Mouse (Mus musculus): Measurements from ENCODE around the gene Ap1m2. TPM values are rescaled to one million over a fixed set of nuclear protein-coding genes. Genes with fewer than 3 reads are reported as not detected.
"Not testable (repeated sequence)": the region's sequence is repeated elsewhere in the genome, so short reads cannot be mapped to it uniquely, and the experiment has no call there.

The Ap1m2 gene
- polyA plus RNA-seq, 1 experiment from 2014 or later, result 0.62 TPM

- Histone ChIP-seq H3K9me3 (no peaks in the 10 kb centered on the region), H3K4me1 (replicated peaks) (peaks cover 25% of the 10 kb centered on the region), H3K4me2 (peak overlapping the region; percentile 90), H3K4me3 (peak overlapping the region; percentile 82), H3K36me3 (peaks cover 38% of the 10 kb centered on the region), H3K9ac (peak overlapping the region; percentile 90), H3K27me3 (no peaks in the 10 kb centered on the region), H3K27ac (peak overlapping the region; percentile 79; the same call in 1 of the 2 replicates)
- peak; percentile 40; the same call in 1 of the 2 replicates for ATAC-seq (ENCODE audit: low FRiP score)
- WGBS, result 6% methylated on average over 11 of the region's 11 CpGs
These were observed 46.5 kb downstream of the Ap1m2 start for GRCm38 (mm10) chr9:21265611-21266010.

GRCm38 (mm10) chr9:21265000-21265561 is 47.1 kb downstream of the Ap1m2 start, which contains the start of gene Atg4d:
Atg4d (plus strand) TSS chr9:21265293.
- peaks cover 32% of the 10 kb centered on the region for H3K36me3 ChIP-seq
- H3K9ac ChIP-seq, result peak within 1 kb of the TSS; percentile 90
- H3K27me3 ChIP-seq, result peaks cover 3% of the 10 kb centered on the region; the same call in 1 of the 2 replicates
- peak within 1 kb of the TSS; percentile 90 for H3K4me2 ChIP-seq
- peak; percentile 98 for ATAC-seq (ENCODE audit: low FRiP score)
- H3K4me3 ChIP-seq, result peak within 1 kb of the TSS; percentile 82
- WGBS, result under 1% methylated on average over 49 of the region's 49 CpGs
- H3K9me3 ChIP-seq, result no peaks in the 10 kb centered on the region
- peak within 1 kb of the TSS; percentile 85 for H3K27ac ChIP-seq
- peaks cover 25% of the 10 kb centered on the region for H3K4me1 ChIP-seq (replicated peaks)

GRCm38 (mm10) chr9:21264272-21264999 is 47.7 kb downstream of the Ap1m2 start:
- ATAC-seq (ENCODE audit: low FRiP score), result peak; percentile 67
- peak overlapping the region; percentile 65 for H3K9ac ChIP-seq
- 19% methylated on average over 17 of the region's 17 CpGs for WGBS

GRCm38 (mm10) chr9:21261831-21262230 is 50.3 kb downstream of the Ap1m2 start:
- 67% methylated on average over 2 of the region's 2 CpGs for WGBS
- no peaks in the 10 kb centered on the region for H3K9me3 ChIP-seq
- no peak for ATAC-seq (ENCODE audit: low FRiP score)
- peaks cover 19% of the 10 kb centered on the region for H3K4me1 ChIP-seq (replicated peaks)
- no peak overlapping the region for H3K4me2 ChIP-seq
- no peak overlapping the region for H3K9ac ChIP-seq
- H3K27ac ChIP-seq, result no peak overlapping the region
- H3K36me3 ChIP-seq, result peaks cover 4% of the 10 kb centered on the region; the same call in 1 of the 2 replicates
- H3K4me3 ChIP-seq, result no peak overlapping the region
- H3K27me3 ChIP-seq, result peaks cover 9% of the 10 kb centered on the region

More at GRCm38 (mm10) chr9:21264272-21264999, 47.7 kb downstream of the Ap1m2 start:
- peaks cover 6% of the 10 kb centered on the region for H3K27me3 ChIP-seq
- peaks cover 25% of the 10 kb centered on the region for H3K4me1 ChIP-seq (replicated peaks)
- peak overlapping the region; percentile 85 for H3K27ac ChIP-seq
- H3K4me3 ChIP-seq, result peak overlapping the region; percentile 82
- peak overlapping the region; percentile 90 for H3K4me2 ChIP-seq
- no peaks in the 10 kb centered on the region for H3K9me3 ChIP-seq
- H3K36me3 ChIP-seq, result peaks cover 27% of the 10 kb centered on the region

- 87% methylated on average over 6 of the region's 6 CpGs for WGBS
- no peaks in the 10 kb centered on the region for H3K9me3 ChIP-seq
- peaks cover 6% of the 10 kb centered on the region for H3K4me1 ChIP-seq (replicated peaks)
- no peaks in the 10 kb centered on the region for H3K36me3 ChIP-seq
- H3K27ac ChIP-seq, result no peak overlapping the region
- no peak overlapping the region for H3K4me2 ChIP-seq
- H3K4me3 ChIP-seq, result no peak overlapping the region
- peaks cover 13% of the 10 kb centered on the region for H3K27me3 ChIP-seq
- ATAC-seq (ENCODE audit: low FRiP score), result no peak
- no peak overlapping the region; the same call in 1 of the 2 replicates for H3K9ac ChIP-seq
These were observed 51.6 kb downstream of the Ap1m2 start for GRCm38 (mm10) chr9:21260491-21261040.

GRCm38 (mm10) chr9:21256349-21256748 is 55.8 kb downstream of the Ap1m2 start:
- ATAC-seq (ENCODE audit: low FRiP score); H3K4me1 ChIP-seq (replicated peaks); H3K27ac ChIP-seq; H3K36me3 ChIP-seq; H3K9me3 ChIP-seq; H3K4me3 ChIP-seq; H3K9ac ChIP-seq; H3K4me2 ChIP-seq: not testable (repeated sequence)
- peaks cover 34% of the 10 kb centered on the region for H3K27me3 ChIP-seq
- 85% methylated on average over 4 of the region's 4 CpGs for WGBS

GRCm38 (mm10) chr9:21254690-21255089 is 57.4 kb downstream of the Ap1m2 start:
- no peak overlapping the region for H3K4me3 ChIP-seq
- H3K27me3 ChIP-seq, result peaks cover 46% of the 10 kb centered on the region
- no peak for ATAC-seq (ENCODE audit: low FRiP score)
- H3K9ac ChIP-seq, result no peak overlapping the region
- H3K36me3 ChIP-seq, result no peaks in the 10 kb centered on the region
- H3K9me3 ChIP-seq, result no peaks in the 10 kb centered on the region
- no peak overlapping the region for H3K4me2 ChIP-seq
- 0 out of 2 replicates have a peak, but pooled peaks cover 4% of the 10 kb centered on the region for H3K4me1 ChIP-seq (replicated peaks)
- no peak overlapping the region for H3K27ac ChIP-seq

- Histone ChIP-seq H3K9ac (no peak overlapping the region), H3K36me3 (no peaks in the 10 kb centered on the region), H3K9me3 (no peaks in the 10 kb centered on the region), H3K27ac (no peak overlapping the region), H3K4me1 (replicated peaks) (peaks cover 13% of the 10 kb centered on the region), H3K27me3 (peaks cover 75% of the 10 kb centered on the region), H3K4me2 (no peak overlapping the region), H3K4me3 (no peak overlapping the region)
- no peak for ATAC-seq (ENCODE audit: low FRiP score)
- WGBS, result 72% methylated on average over 13 of the region's 13 CpGs
These were observed 60.9 kb downstream of the Ap1m2 start for GRCm38 (mm10) chr9:21251116-21251735.

GRCm38 (mm10) chr9:21250509-21250908 is 61.6 kb downstream of the Ap1m2 start:
- H3K27ac ChIP-seq, result no peak overlapping the region
- no peak overlapping the region for H3K4me2 ChIP-seq
- WGBS, result 57% methylated on average over 2 of the region's 2 CpGs
- H3K4me1 ChIP-seq (replicated peaks), result peaks cover 13% of the 10 kb centered on the region
- H3K9me3 ChIP-seq, result no peaks in the 10 kb centered on the region
- no peaks in the 10 kb centered on the region for H3K36me3 ChIP-seq
- no peak overlapping the region for H3K9ac ChIP-seq
- peaks cover 79% of the 10 kb centered on the region for H3K27me3 ChIP-seq
- ATAC-seq (ENCODE audit: low FRiP score), result no peak
- H3K4me3 ChIP-seq, result no peak overlapping the region

- Histone ChIP-seq H3K4me3 (no peak overlapping the region), H3K9me3 (no peaks in the 10 kb centered on the region), H3K4me1 (replicated peaks) (peaks cover 19% of the 10 kb centered on the region), H3K27ac (no peak overlapping the region), H3K36me3 (no peaks in the 10 kb centered on the region), H3K9ac (no peak overlapping the region), H3K4me2 (no peak overlapping the region), H3K27me3 (peaks cover 85% of the 10 kb centered on the region)
- WGBS, result 36% methylated on average over 17 of the region's 17 CpGs
- no peak for ATAC-seq (ENCODE audit: low FRiP score)
These were observed 62.3 kb downstream of the Ap1m2 start for GRCm38 (mm10) chr9:21249629-21250508.

- H3K4me1 ChIP-seq (replicated peaks), result peaks cover 35% of the 10 kb centered on the region
- 2% methylated on average over 29 of the region's 30 CpGs for WGBS
- no peaks in the 10 kb centered on the region for H3K9me3 ChIP-seq
- peak within 1 kb of the TSS; percentile 35 for H3K4me2 ChIP-seq
- no peak within 1 kb of the TSS for H3K27ac ChIP-seq
- peaks cover 99% of the 10 kb centered on the region for H3K27me3 ChIP-seq
- no peaks in the 10 kb centered on the region for H3K36me3 ChIP-seq
- peak within 1 kb of the TSS; percentile 23 for H3K4me3 ChIP-seq
- no peak within 1 kb of the TSS for H3K9ac ChIP-seq
- ATAC-seq (ENCODE audit: low FRiP score), result no peak
These were observed 63.8 kb downstream of the Ap1m2 start, which contains the start of gene S1pr5 for GRCm38 (mm10) chr9:21248326-21248725. S1pr5 (minus strand) TSS chr9:21248443.
